Mouse (Mus musculus) thymus, adult 2 months (tissue): ENCODE results near the gene Ano9.

Source experiments
- CTCF ChIP-seq: fragments of 200-500 bp; IDR thresholded peaks from 2 replicates; pipeline ENCODE4 v1.5.1; 2012; ENCODE audit warnings: mild to moderate bottlenecking, control low read depth, low read length, moderate library complexity, borderline replicate concordance; ENCODE audit not compliant: control insufficient read depth, poor library complexity, insufficient read depth; ENCODE audit errors: extremely low read depth
- POLR2A ChIP-seq: fragments of 200-500 bp; IDR thresholded peaks from 2 replicates; pipeline ENCODE4 v1.6.1; 2012; ENCODE audit warnings: mild to moderate bottlenecking, low read length, control low read depth, moderate library complexity; ENCODE audit not compliant: control insufficient read depth, poor library complexity, insufficient read depth; ENCODE audit errors: extremely low read depth

GRCm38 (mm10) chr7:141077841-141078240 lies 39.8 kb downstream of the Ano9 start, which contains the start of gene Pkp3:
- no peak for TF ChIP-seq CTCF
- TF ChIP-seq POLR2A = no peak
